Mouse (Mus musculus): ENCODE measurements around the gene Enpep. TPM values are rescaled to one million over a fixed set of nuclear protein-coding genes. Genes with fewer than 3 reads are reported as not detected.

Gene Enpep
- polyA plus RNA-seq, 1 experiment from 2014 or later: 0.93 TPM

DNA sequence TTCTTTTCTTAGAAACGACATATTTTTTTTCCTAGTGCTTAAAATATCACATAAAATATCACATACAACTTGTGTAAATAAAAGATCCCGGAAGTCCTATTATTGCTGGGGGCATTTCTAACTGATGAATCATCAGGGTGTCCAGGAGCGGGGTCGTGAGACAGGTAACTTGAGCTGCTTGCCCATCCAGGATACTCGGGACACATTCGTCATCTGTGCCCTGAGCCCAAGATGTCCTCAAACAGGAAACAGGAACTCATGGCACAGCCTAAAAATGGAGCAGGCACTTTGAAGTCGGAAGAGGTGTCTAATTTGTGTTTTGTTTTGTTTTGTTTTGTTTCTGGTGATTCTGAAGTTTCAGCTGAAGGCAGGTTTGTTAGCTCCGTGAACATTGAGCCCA is 43.0 kb downstream of the Enpep start:
- Histone ChIP-seq H3K4me1 (ENCODE audit: control insufficient read depth, insufficient read depth, low read length) (no peaks in the 10 kb centered on the region), H3K4me3 (ENCODE audit: low read depth, low read length) (no peak overlapping the region), H3K27ac (replicated peaks; ENCODE audit: low read depth, low read length) (no peak overlapping the region), H3K9me3 (replicated peaks; ENCODE audit: control insufficient read depth, low read length) (no peaks in the 10 kb centered on the region), H3K4me2 (ENCODE audit: low read depth, low read length) (no peak overlapping the region), H3K9ac (replicated peaks; ENCODE audit: low read length) (no peak overlapping the region), H3K36me3 (replicated peaks; ENCODE audit: control insufficient read depth, insufficient read depth, low read depth, low read length) (no peaks in the 10 kb centered on the region), H3K27me3 (ENCODE audit: control insufficient read depth, insufficient read depth, low read length) (no peaks in the 10 kb centered on the region)
- no peak for ATAC-seq (replicated peaks; ENCODE audit: insufficient number of reproducible peaks, low FRiP score, low TSS enrichment, low read depth)
- WGBS: 53% methylated on average over 8 of the region's 8 CpGs
- no peak for DNase-seq (ENCODE audit: low spot score)

DNA sequence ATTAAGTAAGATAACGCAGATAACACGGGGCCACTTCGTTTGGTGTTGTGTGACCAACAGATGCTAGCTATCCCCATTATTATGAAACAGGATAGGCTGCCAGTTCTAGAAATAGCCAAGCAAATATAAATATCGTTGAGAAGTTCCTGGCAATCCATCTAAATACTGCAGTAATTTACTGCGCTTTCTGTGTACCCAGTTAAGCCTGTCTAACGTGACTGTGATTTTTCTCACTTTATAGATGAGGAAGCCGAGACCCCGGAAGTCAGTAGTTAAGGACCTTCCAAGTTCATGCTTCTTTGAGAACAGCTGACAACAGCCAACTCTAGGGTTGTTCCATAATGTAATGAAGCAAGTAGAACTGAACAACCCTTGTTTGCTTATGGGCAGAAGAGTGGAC is 45.4 kb downstream of the Enpep start:
- Histone ChIP-seq H3K4me3 (ENCODE audit: low read depth, low read length) (no peak overlapping the region), H3K27ac (replicated peaks; ENCODE audit: low read depth, low read length) (no peak overlapping the region), H3K9ac (replicated peaks; ENCODE audit: low read length) (no peak overlapping the region), H3K9me3 (replicated peaks; ENCODE audit: control insufficient read depth, low read length) (no peaks in the 10 kb centered on the region), H3K4me2 (ENCODE audit: low read depth, low read length) (no peak overlapping the region), H3K36me3 (replicated peaks; ENCODE audit: control insufficient read depth, insufficient read depth, low read depth, low read length) (no peaks in the 10 kb centered on the region), H3K27me3 (ENCODE audit: control insufficient read depth, insufficient read depth, low read length) (no peaks in the 10 kb centered on the region), H3K4me1 (ENCODE audit: control insufficient read depth, insufficient read depth, low read length) (no peaks in the 10 kb centered on the region)
- WGBS: 84% methylated on average over 8 of the region's 8 CpGs
- no peak for DNase-seq (ENCODE audit: low spot score)
- ATAC-seq (replicated peaks; ENCODE audit: insufficient number of reproducible peaks, low FRiP score, low TSS enrichment, low read depth): no peak

DNA sequence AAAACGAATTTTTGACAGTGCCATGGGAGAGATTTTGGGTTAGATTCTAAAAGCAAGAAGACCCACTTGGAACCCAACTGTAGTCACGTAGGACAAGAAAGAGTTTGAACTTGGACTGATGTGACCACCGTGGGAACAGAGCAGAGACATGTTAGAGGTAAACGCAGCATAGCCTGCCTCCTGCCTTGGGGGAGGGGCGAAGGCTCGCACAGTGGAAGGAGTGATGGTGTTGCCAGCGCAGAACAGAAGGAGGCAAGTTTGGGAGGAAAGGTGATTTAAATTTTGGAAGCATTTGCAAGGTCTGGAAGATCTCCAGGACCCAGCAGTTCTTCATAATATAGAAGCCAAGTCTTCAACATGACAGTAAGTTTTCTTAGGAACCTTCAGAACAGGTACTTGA is 46.1 kb downstream of the Enpep start:
- Histone ChIP-seq H3K4me1 (ENCODE audit: control insufficient read depth, insufficient read depth, low read length) (no peaks in the 10 kb centered on the region), H3K4me2 (ENCODE audit: low read depth, low read length) (no peak overlapping the region), H3K36me3 (replicated peaks; ENCODE audit: control insufficient read depth, insufficient read depth, low read depth, low read length) (no peaks in the 10 kb centered on the region), H3K27me3 (ENCODE audit: control insufficient read depth, insufficient read depth, low read length) (no peaks in the 10 kb centered on the region), H3K9ac (replicated peaks; ENCODE audit: low read length) (no peak overlapping the region), H3K9me3 (replicated peaks; ENCODE audit: control insufficient read depth, low read length) (no peaks in the 10 kb centered on the region), H3K4me3 (ENCODE audit: low read depth, low read length) (no peak overlapping the region), H3K27ac (replicated peaks; ENCODE audit: low read depth, low read length) (no peak overlapping the region)
- ATAC-seq (replicated peaks; ENCODE audit: insufficient number of reproducible peaks, low FRiP score, low TSS enrichment, low read depth) (no peak), DNase-seq (ENCODE audit: low spot score) (no peak)
- WGBS: 73% methylated on average over 7 of the region's 7 CpGs

DNA sequence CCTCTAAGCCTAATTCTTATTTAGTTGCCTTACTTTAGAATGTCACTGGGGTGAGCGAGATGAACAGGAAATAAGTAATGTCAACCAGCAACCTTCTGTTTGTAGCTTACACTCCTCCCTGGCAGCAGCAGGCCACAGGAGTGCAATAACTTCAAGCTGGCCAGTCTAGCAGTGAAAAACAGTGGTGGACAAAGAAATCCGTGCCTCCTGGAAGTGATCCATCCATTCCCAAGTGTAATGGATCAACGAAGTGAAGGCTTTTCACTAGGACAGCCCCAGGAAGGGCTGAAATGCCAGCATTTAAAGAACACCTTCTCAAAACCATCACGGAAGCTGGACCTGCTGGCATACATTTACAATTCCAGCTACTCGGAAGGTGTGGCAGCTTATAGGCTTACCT is 48.2 kb downstream of the Enpep start:
- WGBS: 68% methylated on average over 5 of the region's 5 CpGs
- no peaks in the 10 kb centered on the region for H3K4me1 ChIP-seq (ENCODE audit: control insufficient read depth, insufficient read depth, low read length)
- no peak overlapping the region for H3K4me3 ChIP-seq (ENCODE audit: low read depth, low read length)
- H3K27me3 ChIP-seq (ENCODE audit: control insufficient read depth, insufficient read depth, low read length): no peaks in the 10 kb centered on the region
- ATAC-seq (replicated peaks; ENCODE audit: insufficient number of reproducible peaks, low FRiP score, low TSS enrichment, low read depth) (no peak), DNase-seq (ENCODE audit: low spot score) (no peak)
- H3K4me2 ChIP-seq (ENCODE audit: low read depth, low read length): no peak overlapping the region
- H3K27ac ChIP-seq (replicated peaks; ENCODE audit: low read depth, low read length): no peak overlapping the region
- H3K36me3 ChIP-seq (replicated peaks; ENCODE audit: control insufficient read depth, insufficient read depth, low read depth, low read length): no peaks in the 10 kb centered on the region
- no peaks in the 10 kb centered on the region for H3K9me3 ChIP-seq (replicated peaks; ENCODE audit: control insufficient read depth, low read length)
- no peak overlapping the region for H3K9ac ChIP-seq (replicated peaks; ENCODE audit: low read length)

DNA sequence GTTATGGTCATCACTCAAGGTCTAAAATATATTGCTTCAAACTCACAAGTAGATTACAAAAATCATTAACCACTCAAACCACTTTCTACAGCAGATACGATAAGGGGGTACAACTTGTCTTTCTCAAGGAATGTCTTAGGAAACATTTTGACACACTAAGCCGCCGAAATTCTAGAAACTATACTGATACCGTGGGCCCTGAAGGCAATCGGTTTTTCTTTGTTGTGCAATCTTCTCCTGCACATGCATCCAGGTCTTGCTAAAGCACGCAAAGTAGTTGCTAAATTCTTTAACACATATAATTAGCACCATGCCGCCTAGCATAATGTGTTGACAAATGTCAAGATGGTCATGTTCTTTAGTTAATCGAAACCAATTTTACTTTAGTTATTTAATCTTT is 53.1 kb downstream of the Enpep start:
- no peaks in the 10 kb centered on the region for H3K4me1 ChIP-seq (ENCODE audit: control insufficient read depth, insufficient read depth, low read length)
- no peak for DNase-seq (ENCODE audit: low spot score)
- no peak overlapping the region for H3K27ac ChIP-seq (replicated peaks; ENCODE audit: low read depth, low read length)
- H3K9me3 ChIP-seq (replicated peaks; ENCODE audit: control insufficient read depth, low read length): no peaks in the 10 kb centered on the region
- H3K4me2 ChIP-seq (ENCODE audit: low read depth, low read length): no peak overlapping the region
- H3K4me3 ChIP-seq (ENCODE audit: low read depth, low read length): no peak overlapping the region
- H3K36me3 ChIP-seq (replicated peaks; ENCODE audit: control insufficient read depth, insufficient read depth, low read depth, low read length): no peaks in the 10 kb centered on the region
- no peak for ATAC-seq (replicated peaks; ENCODE audit: insufficient number of reproducible peaks, low FRiP score, low TSS enrichment, low read depth)
- WGBS: 91% methylated on average over 8 of the region's 8 CpGs
- H3K9ac ChIP-seq (replicated peaks; ENCODE audit: low read length): no peak overlapping the region
- no peaks in the 10 kb centered on the region for H3K27me3 ChIP-seq (ENCODE audit: control insufficient read depth, insufficient read depth, low read length)

DNA sequence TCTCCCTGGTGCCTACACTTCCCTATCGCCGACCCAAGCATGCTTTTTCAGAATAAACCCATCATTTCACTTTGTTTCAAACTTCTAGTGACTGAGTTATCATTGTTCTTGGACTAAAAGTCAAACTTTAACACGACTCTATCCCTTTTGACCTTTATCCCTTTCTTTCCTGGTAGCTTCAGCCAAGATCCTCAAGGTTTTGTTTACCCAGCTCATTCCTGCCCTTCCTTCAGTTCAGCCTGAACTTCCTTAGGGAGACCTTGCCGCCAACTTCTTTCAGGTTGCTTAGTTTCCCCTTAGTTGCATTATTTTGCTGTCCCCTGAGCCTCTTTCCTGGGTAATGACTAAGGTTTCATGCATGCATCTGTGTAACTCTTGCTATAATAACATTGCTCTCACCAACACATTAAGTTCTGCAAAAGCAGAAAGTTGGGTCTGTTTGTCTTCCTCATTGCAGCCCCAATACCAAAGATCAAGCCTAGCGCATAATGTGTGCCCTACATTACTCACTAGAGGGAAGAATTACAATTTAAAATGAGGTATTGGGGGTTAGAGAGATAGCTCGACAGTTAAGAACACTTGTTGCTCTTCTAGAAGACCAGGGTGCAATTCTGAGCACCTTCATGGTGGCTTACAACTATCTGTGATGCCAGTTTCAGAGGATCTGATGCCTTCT is 59.2 kb downstream of the Enpep start:
- Histone ChIP-seq H3K9me3 (replicated peaks; ENCODE audit: control insufficient read depth, low read length) (no peaks in the 10 kb centered on the region), H3K27me3 (ENCODE audit: control insufficient read depth, insufficient read depth, low read length) (no peaks in the 10 kb centered on the region), H3K4me2 (ENCODE audit: low read depth, low read length) (no peak overlapping the region), H3K4me1 (ENCODE audit: control insufficient read depth, insufficient read depth, low read length) (no peaks in the 10 kb centered on the region), H3K4me3 (ENCODE audit: low read depth, low read length) (no peak overlapping the region), H3K36me3 (replicated peaks; ENCODE audit: control insufficient read depth, insufficient read depth, low read depth, low read length) (no peaks in the 10 kb centered on the region), H3K9ac (replicated peaks; ENCODE audit: low read length) (no peak overlapping the region), H3K27ac (replicated peaks; ENCODE audit: low read depth, low read length) (no peak overlapping the region)
- no peak for DNase-seq (ENCODE audit: low spot score)
- no peak for ATAC-seq (replicated peaks; ENCODE audit: insufficient number of reproducible peaks, low FRiP score, low TSS enrichment, low read depth)
- 78% methylated on average over 6 of the region's 6 CpGs for WGBS

DNA sequence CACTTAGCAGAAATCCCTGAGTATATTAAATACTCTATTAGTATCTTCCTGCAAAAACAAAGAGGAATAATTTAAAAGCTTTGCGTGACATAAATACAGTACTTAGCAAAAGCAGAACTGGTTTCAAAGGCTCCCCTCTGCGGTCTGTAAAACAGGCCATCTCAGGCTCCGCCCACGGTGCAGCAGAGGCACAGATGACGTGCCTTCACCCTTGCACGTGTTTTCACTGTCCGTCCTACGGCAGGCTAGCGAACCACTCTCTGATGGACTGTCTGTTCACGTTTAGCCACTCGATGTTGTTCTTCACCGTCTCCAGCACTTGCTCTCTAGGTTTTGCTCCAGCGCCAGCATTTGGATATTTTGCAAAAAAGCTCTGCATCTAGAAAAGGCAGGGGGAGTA is 62.5 kb downstream of the Enpep start:
- no peak overlapping the region for H3K9ac ChIP-seq (replicated peaks; ENCODE audit: low read length)
- no peaks in the 10 kb centered on the region for H3K4me1 ChIP-seq (ENCODE audit: control insufficient read depth, insufficient read depth, low read length)
- H3K27ac ChIP-seq (replicated peaks; ENCODE audit: low read depth, low read length): no peak overlapping the region
- H3K27me3 ChIP-seq (ENCODE audit: control insufficient read depth, insufficient read depth, low read length): no peaks in the 10 kb centered on the region
- H3K36me3 ChIP-seq (replicated peaks; ENCODE audit: control insufficient read depth, insufficient read depth, low read depth, low read length): no peaks in the 10 kb centered on the region
- ATAC-seq (replicated peaks; ENCODE audit: insufficient number of reproducible peaks, low FRiP score, low TSS enrichment, low read depth) (no peak), DNase-seq (ENCODE audit: low spot score) (no peak)
- WGBS: 57% methylated on average over 13 of the region's 13 CpGs
- H3K9me3 ChIP-seq (replicated peaks; ENCODE audit: control insufficient read depth, low read length): no peaks in the 10 kb centered on the region
- H3K4me3 ChIP-seq (ENCODE audit: low read depth, low read length): no peak overlapping the region
- no peak overlapping the region for H3K4me2 ChIP-seq (ENCODE audit: low read depth, low read length)

DNA sequence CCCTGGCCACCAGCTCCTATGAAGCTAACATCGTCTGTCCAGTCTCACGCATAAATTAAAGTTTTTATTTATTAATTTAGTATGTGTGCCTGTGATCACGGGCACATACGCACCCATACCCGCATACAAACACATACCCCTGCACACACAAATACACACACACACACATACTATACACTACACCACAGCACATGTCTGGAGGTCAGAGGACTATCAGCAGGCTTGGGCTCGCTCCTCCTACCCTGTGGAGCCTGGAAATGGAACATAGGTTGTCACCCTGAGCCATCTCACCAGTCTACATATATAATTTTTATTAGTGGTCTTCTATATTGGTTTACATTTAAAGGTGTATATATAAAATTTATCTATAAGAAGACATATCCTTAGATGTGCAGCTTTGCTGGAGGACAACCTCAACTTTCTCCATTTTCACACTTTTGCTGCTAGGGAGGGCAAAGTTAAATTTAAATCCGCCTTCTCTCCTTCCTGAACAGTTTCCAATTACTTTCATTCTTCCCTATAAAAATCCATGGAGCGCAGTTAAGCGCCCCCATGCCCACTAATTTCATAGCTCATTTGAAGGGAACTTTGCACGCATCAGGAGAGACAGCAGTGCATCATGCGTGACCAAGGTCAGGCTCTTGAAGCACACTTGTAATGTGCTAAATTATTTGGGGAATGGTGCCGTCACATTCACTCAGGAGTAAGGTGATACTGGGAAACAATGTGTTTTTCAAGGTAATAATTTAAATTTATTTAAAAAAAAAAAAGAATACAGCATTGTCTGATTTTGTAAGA is 63.4 kb downstream of the Enpep start:
- 86% methylated on average over 12 of the region's 12 CpGs for WGBS
- no peaks in the 10 kb centered on the region for H3K27me3 ChIP-seq (ENCODE audit: control insufficient read depth, insufficient read depth, low read length)
- H3K9ac ChIP-seq (replicated peaks; ENCODE audit: low read length): no peak overlapping the region
- no peaks in the 10 kb centered on the region for H3K9me3 ChIP-seq (replicated peaks; ENCODE audit: control insufficient read depth, low read length)
- no peaks in the 10 kb centered on the region for H3K36me3 ChIP-seq (replicated peaks; ENCODE audit: control insufficient read depth, insufficient read depth, low read depth, low read length)
- no peaks in the 10 kb centered on the region for H3K4me1 ChIP-seq (ENCODE audit: control insufficient read depth, insufficient read depth, low read length)
- no peak overlapping the region for H3K4me2 ChIP-seq (ENCODE audit: low read depth, low read length)
- DNase-seq (ENCODE audit: low spot score) (no peak), ATAC-seq (replicated peaks; ENCODE audit: insufficient number of reproducible peaks, low FRiP score, low TSS enrichment, low read depth) (no peak)
- H3K4me3 ChIP-seq (ENCODE audit: low read depth, low read length): no peak overlapping the region
- H3K27ac ChIP-seq (replicated peaks; ENCODE audit: low read depth, low read length): no peak overlapping the region

Measured in embryonic facial prominence, embryonic 11.5 days (tissue).